Mouse (Mus musculus): Measurements from ENCODE around the gene Pnrc1. TPM values are rescaled to one million over a fixed set of nuclear protein-coding genes. Genes with fewer than 3 reads are reported as not detected.

Pnrc1 gene
- polyA plus RNA-seq, 1 experiment: 250 TPM

GRCm38 (mm10) chr4:33289106-33289650, 785 bp downstream of the Pnrc1 start:
- no peaks in the 10 kb centered on the region for H3K4me1 ChIP-seq (replicated peaks; ENCODE audit: control insufficient read depth, insufficient read depth, low read length)
- H3K36me3 ChIP-seq (ENCODE audit: control insufficient read depth, insufficient read depth, low read length): no peaks in the 10 kb centered on the region
- no peak for DNase-seq
- no peak overlapping the region for H3K27ac ChIP-seq (ENCODE audit: control insufficient read depth, insufficient read depth, low read length)
- H3K4me3 ChIP-seq (ENCODE audit: control insufficient read depth, insufficient read depth, low read length): no peak overlapping the region
- no peak for TF ChIP-seq CTCF (IDR thresholded peaks at IDR 0.05; ENCODE audit: borderline replicate concordance, control insufficient read depth, extremely low read depth, insufficient read depth, low read length, poor library complexity)
- TF ChIP-seq POLR2A (IDR thresholded peaks at IDR 0.05; ENCODE audit: control insufficient read depth, extremely low read depth, insufficient read depth, low read length, poor library complexity): no peak
- WGBS: 36% methylated on average over 12 of the region's 12 CpGs
- no peaks in the 10 kb centered on the region for H3K27me3 ChIP-seq (ENCODE audit: control insufficient read depth, insufficient read depth, low read length)

- Histone ChIP-seq H3K27me3 (ENCODE audit: control insufficient read depth, insufficient read depth, low read length) (no peaks in the 10 kb centered on the region), H3K4me3 (ENCODE audit: control insufficient read depth, insufficient read depth, low read length) (no peak overlapping the region), H3K4me1 (replicated peaks; ENCODE audit: control insufficient read depth, insufficient read depth, low read length) (no peaks in the 10 kb centered on the region), H3K27ac (ENCODE audit: control insufficient read depth, insufficient read depth, low read length) (no peak overlapping the region), H3K36me3 (ENCODE audit: control insufficient read depth, insufficient read depth, low read length) (no peaks in the 10 kb centered on the region)
- 66% methylated on average over 8 of the region's 8 CpGs for WGBS
- no peak for DNase-seq
- no peak for TF ChIP-seq CTCF (IDR thresholded peaks at IDR 0.05; ENCODE audit: borderline replicate concordance, control insufficient read depth, extremely low read depth, insufficient read depth, low read length, poor library complexity)
- TF ChIP-seq POLR2A (IDR thresholded peaks at IDR 0.05; ENCODE audit: control insufficient read depth, extremely low read depth, insufficient read depth, low read length, poor library complexity): no peak
Measured at GRCm38 (mm10) chr4:33285448-33285847, 4.5 kb downstream of the Pnrc1 start.

GRCm38 (mm10) chr4:33284083-33284880, 5.7 kb downstream of the Pnrc1 start:
- TF ChIP-seq POLR2A (IDR thresholded peaks at IDR 0.05; ENCODE audit: control insufficient read depth, extremely low read depth, insufficient read depth, low read length, poor library complexity) (no peak), CTCF (IDR thresholded peaks at IDR 0.05; ENCODE audit: borderline replicate concordance, control insufficient read depth, extremely low read depth, insufficient read depth, low read length, poor library complexity) (no peak)
- no peaks in the 10 kb centered on the region for H3K4me1 ChIP-seq (replicated peaks; ENCODE audit: control insufficient read depth, insufficient read depth, low read length)
- no peaks in the 10 kb centered on the region for H3K36me3 ChIP-seq (ENCODE audit: control insufficient read depth, insufficient read depth, low read length)
- H3K27ac ChIP-seq (ENCODE audit: control insufficient read depth, insufficient read depth, low read length): no peak overlapping the region
- H3K4me3 ChIP-seq (ENCODE audit: control insufficient read depth, insufficient read depth, low read length): no peak overlapping the region
- no peak for DNase-seq
- H3K27me3 ChIP-seq (ENCODE audit: control insufficient read depth, insufficient read depth, low read length): no peaks in the 10 kb centered on the region
- 84% methylated on average over 5 of the region's 5 CpGs for WGBS

- H3K4me1 ChIP-seq (replicated peaks; ENCODE audit: control insufficient read depth, insufficient read depth, low read length): no peaks in the 10 kb centered on the region
- DNase-seq: no peak
- TF ChIP-seq CTCF (IDR thresholded peaks at IDR 0.05; ENCODE audit: borderline replicate concordance, control insufficient read depth, extremely low read depth, insufficient read depth, low read length, poor library complexity) (no peak), POLR2A (IDR thresholded peaks at IDR 0.05; ENCODE audit: control insufficient read depth, extremely low read depth, insufficient read depth, low read length, poor library complexity) (no peak)
- WGBS: 92% methylated on average over 3 of the region's 3 CpGs
- H3K27me3 ChIP-seq (ENCODE audit: control insufficient read depth, insufficient read depth, low read length): no peaks in the 10 kb centered on the region
- H3K27ac ChIP-seq (ENCODE audit: control insufficient read depth, insufficient read depth, low read length): no peak overlapping the region
- no peaks in the 10 kb centered on the region for H3K36me3 ChIP-seq (ENCODE audit: control insufficient read depth, insufficient read depth, low read length)
- no peak overlapping the region for H3K4me3 ChIP-seq (ENCODE audit: control insufficient read depth, insufficient read depth, low read length)
Measured at GRCm38 (mm10) chr4:33281891-33282685, 7.9 kb downstream of the Pnrc1 start.

- H3K36me3 ChIP-seq (ENCODE audit: control insufficient read depth, insufficient read depth, low read length): no peaks in the 10 kb centered on the region
- H3K4me1 ChIP-seq (replicated peaks; ENCODE audit: control insufficient read depth, insufficient read depth, low read length): peaks cover 9% of the 10 kb centered on the region
- TF ChIP-seq POLR2A (IDR thresholded peaks at IDR 0.05; ENCODE audit: control insufficient read depth, extremely low read depth, insufficient read depth, low read length, poor library complexity): no peak
- TF ChIP-seq CTCF (IDR thresholded peaks at IDR 0.05; ENCODE audit: borderline replicate concordance, control insufficient read depth, extremely low read depth, insufficient read depth, low read length, poor library complexity): no peak
- no peak for DNase-seq
- H3K27ac ChIP-seq (ENCODE audit: control insufficient read depth, insufficient read depth, low read length): no peak overlapping the region
- H3K27me3 ChIP-seq (ENCODE audit: control insufficient read depth, insufficient read depth, low read length): no peaks in the 10 kb centered on the region
- H3K4me3 ChIP-seq (ENCODE audit: control insufficient read depth, insufficient read depth, low read length): no peak overlapping the region
- WGBS: 67% methylated on average over 3 of the region's 3 CpGs
Measured at GRCm38 (mm10) chr4:33273437-33273836, 16.5 kb downstream of the Pnrc1 start.

Data from thymus, adult 2 months (tissue).